Mouse (Mus musculus) cerebellum, adult 2 months (tissue): ENCODE measurements at regions not wholly inside any gene's neighbourhood (a gene's known extent, or its start where the extent isn't known, plus 50 kb on each side); places are given as distances from the start of the nearest gene placed in this dataset.

Experiments
- CTCF ChIP-seq: fragments of 200-500 bp; IDR thresholded peaks from 2 replicates; pipeline ENCODE4 v1.5.1; 2011; ENCODE audit warnings: low read depth, mild to moderate bottlenecking, control low read depth, low read length, moderate library complexity, borderline replicate concordance; ENCODE audit not compliant: insufficient read depth
- POLR2A ChIP-seq: fragments of 200-500 bp; IDR thresholded peaks from 2 replicates; pipeline ENCODE4 v1.6.1; 2011; ENCODE audit warnings: low read length, control low read depth, borderline replicate concordance; ENCODE audit not compliant: insufficient read depth

DNA sequence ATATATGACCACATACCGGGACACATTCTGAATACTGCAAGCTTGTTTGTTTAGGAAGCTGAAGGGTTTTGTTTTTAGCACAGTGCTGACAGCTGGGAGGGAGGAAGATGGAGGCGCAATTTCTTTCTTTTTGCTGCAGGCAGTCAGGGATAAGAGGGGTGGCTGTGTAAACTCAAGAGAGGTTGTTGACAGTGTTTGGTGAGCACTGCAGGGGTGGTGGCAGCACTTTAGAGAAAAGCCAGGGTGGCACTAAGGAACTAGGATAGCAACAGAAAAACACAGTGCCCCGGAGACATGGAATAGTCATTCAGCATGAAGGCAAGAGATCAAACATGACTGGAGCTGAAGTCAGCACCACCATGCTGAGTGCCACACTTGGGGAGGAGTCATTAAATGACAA lies 51.9 kb upstream of the 1700009N14Rik start:
- TF ChIP-seq CTCF (no peak), POLR2A (no peak)
